Mouse (Mus musculus): ENCODE measurements around the gene Agmo. TPM values are rescaled to one million over a fixed set of nuclear protein-coding genes. Genes with fewer than 3 reads are reported as not detected.

The Agmo gene
- total and polyA plus RNA-seq, 3 experiments, result 0.08 TPM; not detected in 2

- TF ChIP-seq GATA1 (IDR thresholded peaks at IDR 0.05; ENCODE audit: low read depth, low read length), result no peak
- no peak for TF ChIP-seq RCOR1 (IDR thresholded peaks at IDR 0.05; ENCODE audit: low read depth, low read length)
- no peak for TF ChIP-seq GABPA (IDR thresholded peaks at IDR 0.05; ENCODE audit: low read depth, low read length)
- no peak for TF ChIP-seq CHD2 (IDR thresholded peaks at IDR 0.05; ENCODE audit: low read length)
- no peak for TF ChIP-seq JUND (IDR thresholded peaks at IDR 0.05; ENCODE audit: low read depth, low read length)
- TF ChIP-seq ZMIZ1 (IDR thresholded peaks at IDR 0.05; ENCODE audit: low read depth, low read length), result no peak
- no peak for TF ChIP-seq SIN3A (IDR thresholded peaks at IDR 0.05; ENCODE audit: low read length)
- DNase-seq (ENCODE audit: low read depth, low spot score), result no peak
- H3K4me3 ChIP-seq (ENCODE audit: control insufficient read depth in 1 of 2, insufficient read depth in 1 of 2, low read depth in 2 of 2, low read length in 2 of 2), result no peak overlapping the region
- no peaks in the 10 kb centered on the region for H3K4me1 ChIP-seq (ENCODE audit: control insufficient read depth in 1 of 2, insufficient read depth in 2 of 2, low read length in 2 of 2)
- H3K36me3 ChIP-seq (ENCODE audit: control insufficient read depth in 1 of 2, insufficient read depth in 2 of 2, low read length in 2 of 2), result no peaks in the 10 kb centered on the region
- H3K27me3 ChIP-seq (ENCODE audit: control insufficient read depth in 1 of 2, insufficient read depth in 2 of 2, low read length in 2 of 2), result no peaks in the 10 kb centered on the region
- no peak overlapping the region for H3K27ac ChIP-seq (ENCODE audit: control insufficient read depth, low read depth, low read length)
- no peak overlapping the region for H3K9ac ChIP-seq (ENCODE audit: control insufficient read depth, low read depth, low read length, poor library complexity, severe bottlenecking)
- H3K79me2 ChIP-seq (ENCODE audit: control insufficient read depth, insufficient read depth, low read length, poor library complexity), result no peaks in the 10 kb centered on the region
- H3K9me3 ChIP-seq (replicated peaks; ENCODE audit: insufficient read depth, low read length), result no peaks in the 10 kb centered on the region
These were observed 246.6 kb downstream of the Agmo start for GRCm38 (mm10) chr12:37487991-37488390.

- Histone ChIP-seq H3K27me3 (ENCODE audit: control insufficient read depth in 1 of 2, insufficient read depth in 2 of 2, low read length in 2 of 2) (no peaks in the 10 kb centered on the region), H3K4me1 (ENCODE audit: control insufficient read depth in 1 of 2, insufficient read depth in 2 of 2, low read length in 2 of 2) (peaks cover 0 to 2% of the 10 kb centered on the region in 2 experiments; a peak in 1 of 4 replicates), H3K79me2 (ENCODE audit: control insufficient read depth, insufficient read depth, low read length, poor library complexity) (no peaks in the 10 kb centered on the region), H3K9me3 (replicated peaks; ENCODE audit: insufficient read depth, low read length) (no peaks in the 10 kb centered on the region), H3K27ac (ENCODE audit: control insufficient read depth, low read depth, low read length) (no peak overlapping the region), H3K4me3 (ENCODE audit: control insufficient read depth in 1 of 2, insufficient read depth in 1 of 2, low read depth in 2 of 2, low read length in 2 of 2) (no peak overlapping the region), H3K36me3 (ENCODE audit: control insufficient read depth in 1 of 2, insufficient read depth in 2 of 2, low read length in 2 of 2) (no peaks in the 10 kb centered on the region), H3K9ac (ENCODE audit: control insufficient read depth, low read depth, low read length, poor library complexity, severe bottlenecking) (no peak overlapping the region)
- no peak for TF ChIP-seq GATA1 (IDR thresholded peaks at IDR 0.05; ENCODE audit: low read depth, low read length)
- TF ChIP-seq NELFE (IDR thresholded peaks at IDR 0.05; ENCODE audit: low read depth, low read length), result no peak
- TF ChIP-seq CHD2 (IDR thresholded peaks at IDR 0.05; ENCODE audit: low read length), result no peak
- no peak for TF ChIP-seq KAT2A (conservative IDR thresholded peaks at IDR 0.05; ENCODE audit: low read depth, low read length)
- no peak for DNase-seq (ENCODE audit: low read depth, low spot score)
These were observed 257.4 kb downstream of the Agmo start for GRCm38 (mm10) chr12:37498871-37499270.

GRCm38 (mm10) chr12:37507406-37507805 is 266.0 kb downstream of the Agmo start:
- H3K9me3 ChIP-seq (replicated peaks; ENCODE audit: insufficient read depth, low read length), result no peaks in the 10 kb centered on the region; the same call in 1 of the 2 replicates
- no peak overlapping the region for H3K9ac ChIP-seq (ENCODE audit: control insufficient read depth, low read depth, low read length, poor library complexity, severe bottlenecking)
- no peaks in the 10 kb centered on the region for H3K4me1 ChIP-seq (ENCODE audit: control insufficient read depth in 1 of 2, insufficient read depth in 2 of 2, low read length in 2 of 2)
- H3K27ac ChIP-seq (ENCODE audit: control insufficient read depth, low read depth, low read length), result no peak overlapping the region
- TF ChIP-seq ZNF384 (IDR thresholded peaks at IDR 0.05; ENCODE audit: low read depth, low read length) (no peak), ZC3H11A (IDR thresholded peaks at IDR 0.05; ENCODE audit: low read depth, low read length) (no peak), MAX (IDR thresholded peaks at IDR 0.05; ENCODE audit: low read length) (no peak), JUND (IDR thresholded peaks at IDR 0.05; ENCODE audit: low read depth, low read length) (no peak), GABPA (IDR thresholded peaks at IDR 0.05; ENCODE audit: low read depth, low read length) (no peak), CHD2 (IDR thresholded peaks at IDR 0.05; ENCODE audit: low read length) (no peak), MAZ (IDR thresholded peaks at IDR 0.05; ENCODE audit: low read depth, low read length) (no peak), RCOR1 (IDR thresholded peaks at IDR 0.05; ENCODE audit: low read depth, low read length) (no peak), POLR2AphosphoS2 (IDR thresholded peaks at IDR 0.05; ENCODE audit: low read length) (no peak), MYB (IDR thresholded peaks at IDR 0.05; ENCODE audit: low read depth, low read length) (no peak), GATA1 (IDR thresholded peaks at IDR 0.05; ENCODE audit: low read depth, low read length) (no peak), UBTF (IDR thresholded peaks at IDR 0.05; ENCODE audit: borderline replicate concordance, insufficient read depth, low read depth, low read length) (no peak), TCF12 (IDR thresholded peaks at IDR 0.05; ENCODE audit: low read depth, low read length) (no peak), ELF1 (IDR thresholded peaks at IDR 0.05; ENCODE audit: low read depth, low read length) (no peak), EP300 (IDR thresholded peaks at IDR 0.05; ENCODE audit: low read depth in 1 of 2, low read length in 2 of 2) (no peak), SIN3A (IDR thresholded peaks at IDR 0.05; ENCODE audit: low read length) (no peak), POLR2AphosphoS5 (IDR thresholded peaks at IDR 0.05; ENCODE audit: borderline replicate concordance, low read depth, low read length) (no peak), RAD21 (IDR thresholded peaks at IDR 0.05; ENCODE audit: low read depth, low read length) (no peak), HCFC1 (IDR thresholded peaks at IDR 0.05; ENCODE audit: low read depth, low read length) (no peak), TAL1 (IDR thresholded peaks at IDR 0.05; ENCODE audit: low read length) (no peak)
- H3K4me3 ChIP-seq (ENCODE audit: control insufficient read depth in 1 of 2, insufficient read depth in 1 of 2, low read depth in 2 of 2, low read length in 2 of 2), result no peak overlapping the region
- H3K79me2 ChIP-seq (ENCODE audit: control insufficient read depth, insufficient read depth, low read length, poor library complexity), result no peaks in the 10 kb centered on the region
- no peaks in the 10 kb centered on the region for H3K27me3 ChIP-seq (ENCODE audit: control insufficient read depth in 1 of 2, insufficient read depth in 2 of 2, low read length in 2 of 2)
- no peaks in the 10 kb centered on the region for H3K36me3 ChIP-seq (ENCODE audit: control insufficient read depth in 1 of 2, insufficient read depth in 2 of 2, low read length in 2 of 2)
- DNase-seq (ENCODE audit: low read depth, low spot score), result no peak

Data from MEL (cell line).